Mouse (Mus musculus) hindbrain, embryonic 12.5 days (tissue): ENCODE measurements around the gene Aktip. TPM values are rescaled to one million over a fixed set of nuclear protein-coding genes. Genes with fewer than 3 reads are reported as not detected.

Source experiments
- ATAC-seq: fragments of 200-750 bp; cut with Nextera tagmentation; 2 replicates; pipeline ENCODE4 v1.8.0; 2017; ENCODE audit warnings: moderate TSS enrichment; ENCODE audit not compliant: low FRiP score
- H3K27ac ChIP-seq: fragments of 300-500 bp; sonication (generic); 2 replicates; pipeline ENCODE4 v1.5.1; 2016; ENCODE audit warnings: mild to moderate bottlenecking
- H3K27me3 ChIP-seq: fragments of 300-500 bp; sonication (generic); 2 replicates; pipeline ENCODE4 v1.6.1; 2016; ENCODE audit warnings: mild to moderate bottlenecking
- H3K36me3 ChIP-seq: fragments of 300-500 bp; sonication (generic); 2 replicates; pipeline ENCODE4 v1.6.1; 2016; ENCODE audit warnings: mild to moderate bottlenecking
- H3K4me1 ChIP-seq: fragments of 300-500 bp; sonication (generic); 2 replicates; pipeline ENCODE4 v1.6.1; 2016
- H3K4me2 ChIP-seq: fragments of 300-500 bp; sonication (generic); replicated peaks from 2 replicates; pipeline ENCODE4 v1.6.1; 2016; ENCODE audit warnings: mild to moderate bottlenecking
- H3K4me3 ChIP-seq: fragments of 300-500 bp; sonication (generic); 2 replicates; pipeline ENCODE4 v1.5.1; 2016; ENCODE audit warnings: mild to moderate bottlenecking
- H3K9ac ChIP-seq: fragments of 300-500 bp; sonication (generic); 2 replicates; pipeline ENCODE4 v1.6.1; 2016; ENCODE audit warnings: mild to moderate bottlenecking, moderate library complexity
- H3K9me3 ChIP-seq: fragments of 300-500 bp; sonication (generic); replicated peaks from 2 replicates; pipeline ENCODE4 v1.6.1; 2016; ENCODE audit warnings: mild to moderate bottlenecking
- WGBS: fragments of 180-500 bp; shearing (Covaris S2); methylation state at CpG from one replicate; pipeline ENCODE4 v1.1.7; 2016; 5-methylcytosine and 5-hydroxymethylcytosine counted together
- polyA plus RNA-seq: library from polyadenylated mRNA; unstranded; fragments of >200 nt; fragmentation: Nextera tagmentation; extraction: Ambion mirVana; gene quantifications from 2 replicates; pipeline ENCODE4 v1.2.1, GENCODE M21; 2016

Aktip gene
- polyA plus RNA-seq, 1 experiment from 2014 or later: 88.9 TPM

DNA sequence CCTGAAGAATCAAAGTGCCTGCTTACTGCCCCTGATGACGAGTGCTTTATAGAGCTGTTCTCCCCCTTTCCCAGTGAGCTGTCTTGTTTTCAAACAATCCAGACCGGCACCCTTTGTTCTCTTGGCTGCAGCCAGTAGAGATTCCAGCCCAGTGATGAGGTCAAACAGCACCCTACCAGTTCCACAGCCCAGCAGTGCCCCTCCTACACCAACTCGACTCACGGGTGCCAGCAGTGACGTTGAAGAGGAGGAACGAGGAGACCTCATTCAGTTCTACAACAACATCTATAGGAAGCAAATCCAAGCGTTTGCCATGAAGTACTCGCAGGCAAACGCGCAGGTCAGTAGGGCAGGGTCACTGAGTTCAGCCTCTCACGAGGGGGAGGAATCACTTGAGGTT lies 84.9 kb downstream of the Aktip start:
- Histone ChIP-seq H3K36me3 (peaks cover 58% of the 10 kb centered on the region), H3K9me3 (no peaks in the 10 kb centered on the region; the same call in 1 of the 2 replicates), H3K9ac (no peak overlapping the region), H3K4me3 (no peak overlapping the region), H3K4me1 (no peaks in the 10 kb centered on the region), H3K27me3 (no peaks in the 10 kb centered on the region), H3K4me2 (no peak overlapping the region), H3K27ac (no peak overlapping the region)
- WGBS: 76% methylated on average over 11 of the region's 11 CpGs
- no peak for ATAC-seq

DNA sequence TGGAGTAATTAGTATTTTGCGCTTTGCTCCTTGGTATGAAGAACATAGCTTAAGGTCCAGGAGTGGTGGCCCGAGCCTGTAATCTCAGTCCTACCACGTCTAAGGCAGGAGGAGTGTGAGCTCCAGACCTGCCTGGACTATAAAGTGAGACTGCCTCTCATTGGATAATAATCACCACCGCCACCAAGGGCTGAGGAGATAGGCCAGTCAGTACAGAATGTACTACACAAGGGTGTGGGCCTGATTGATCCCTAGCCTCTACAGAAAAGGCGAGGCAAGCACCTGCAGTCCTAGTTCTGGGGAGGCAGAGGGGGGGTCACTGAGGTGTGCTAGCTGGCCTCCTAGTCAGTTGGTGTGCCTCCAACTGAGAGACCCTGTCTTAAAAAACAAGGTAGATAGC lies 85.3 kb downstream of the Aktip start:
- 94% methylated on average over 5 of the region's 5 CpGs for WGBS
- no peaks in the 10 kb centered on the region; the same call in 1 of the 2 replicates for H3K9me3 ChIP-seq
- no peak for ATAC-seq
- no peaks in the 10 kb centered on the region for H3K4me1 ChIP-seq
- H3K27me3 ChIP-seq: no peaks in the 10 kb centered on the region
- no peak overlapping the region for H3K27ac ChIP-seq
- H3K9ac ChIP-seq: no peak overlapping the region
- peaks cover 55% of the 10 kb centered on the region for H3K36me3 ChIP-seq
- no peak overlapping the region for H3K4me2 ChIP-seq
- no peak overlapping the region for H3K4me3 ChIP-seq

GRCm38 (mm10) chr8:91111868-91112477 lies 87.8 kb downstream of the Aktip start:
- Histone ChIP-seq H3K9me3 (no peaks in the 10 kb centered on the region; the same call in 1 of the 2 replicates), H3K27ac (no peak overlapping the region), H3K4me2 (no peak overlapping the region), H3K27me3 (no peaks in the 10 kb centered on the region), H3K4me3 (no peak overlapping the region), H3K36me3 (peaks cover 43% of the 10 kb centered on the region), H3K4me1 (no peaks in the 10 kb centered on the region), H3K9ac (no peak overlapping the region)
- WGBS: 88% methylated on average over 5 of the region's 5 CpGs
- no peak for ATAC-seq

DNA sequence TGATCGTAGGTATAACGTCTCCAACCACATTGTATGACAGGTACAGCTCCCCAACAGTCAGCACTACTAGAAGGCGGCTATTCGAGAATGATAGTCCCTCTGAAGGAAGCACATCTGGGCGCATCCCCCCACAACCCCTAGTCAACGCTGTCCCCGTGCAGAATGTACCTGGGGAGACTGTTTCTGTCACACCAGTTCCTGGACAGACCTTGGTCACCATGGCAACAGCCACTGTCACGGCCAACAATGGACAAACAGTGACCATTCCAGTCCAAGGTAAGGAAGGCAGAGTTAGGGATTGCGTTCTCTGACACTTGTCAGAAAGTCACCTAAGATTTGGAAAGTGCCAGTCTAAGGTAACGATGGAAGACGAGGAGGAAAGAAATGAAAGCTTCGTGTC lies 93.5 kb downstream of the Aktip start:
- 93% methylated on average over 12 of the region's 12 CpGs for WGBS
- H3K36me3 ChIP-seq: peaks cover 30% of the 10 kb centered on the region
- no peak overlapping the region for H3K9ac ChIP-seq
- no peak overlapping the region for H3K4me2 ChIP-seq
- no peaks in the 10 kb centered on the region for H3K27me3 ChIP-seq
- no peaks in the 10 kb centered on the region for H3K4me1 ChIP-seq
- no peak overlapping the region for H3K4me3 ChIP-seq
- no peak for ATAC-seq
- H3K9me3 ChIP-seq: no peaks in the 10 kb centered on the region
- no peak overlapping the region for H3K27ac ChIP-seq

DNA sequence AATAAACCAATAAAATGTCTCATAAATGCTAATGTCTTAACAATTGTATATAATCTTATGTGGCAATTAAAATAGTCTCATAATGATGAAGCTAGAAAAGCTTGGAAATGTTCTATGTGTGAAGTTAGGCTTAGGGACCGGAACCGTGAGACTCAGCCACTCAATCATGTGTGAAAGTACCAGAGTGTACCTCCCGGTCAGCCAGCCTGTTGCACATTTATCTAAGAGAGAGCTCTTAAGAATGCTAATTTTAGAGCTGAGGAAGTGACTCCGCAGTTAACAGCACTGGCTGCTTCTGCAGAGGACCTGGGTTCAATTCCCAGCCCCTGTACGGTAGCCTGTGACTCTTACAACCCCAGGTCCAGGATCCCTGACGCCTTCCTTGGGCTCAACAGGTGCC lies 101.7 kb downstream of the Aktip start:
- Histone ChIP-seq H3K27me3 (no peaks in the 10 kb centered on the region), H3K27ac (no peak overlapping the region), H3K4me3 (no peak overlapping the region), H3K36me3 (peaks cover 36% of the 10 kb centered on the region), H3K9ac (no peak overlapping the region), H3K4me1 (no peaks in the 10 kb centered on the region), H3K9me3 (no peaks in the 10 kb centered on the region), H3K4me2 (no peak overlapping the region)
- 88% methylated on average over 6 of the region's 6 CpGs for WGBS
- ATAC-seq: no peak

- no peaks in the 10 kb centered on the region for H3K9me3 ChIP-seq
- no peak overlapping the region for H3K9ac ChIP-seq
- no peak overlapping the region for H3K27ac ChIP-seq
- no peak overlapping the region for H3K4me2 ChIP-seq
- no peaks in the 10 kb centered on the region for H3K27me3 ChIP-seq
- no peak for ATAC-seq
- H3K36me3 ChIP-seq: peaks cover 30% of the 10 kb centered on the region
- 84% methylated on average over 5 of the region's 5 CpGs for WGBS
- no peaks in the 10 kb centered on the region for H3K4me1 ChIP-seq
- no peak overlapping the region for H3K4me3 ChIP-seq
These were observed 105.6 kb downstream of the Aktip start for GRCm38 (mm10) chr8:91094135-91094534.

DNA sequence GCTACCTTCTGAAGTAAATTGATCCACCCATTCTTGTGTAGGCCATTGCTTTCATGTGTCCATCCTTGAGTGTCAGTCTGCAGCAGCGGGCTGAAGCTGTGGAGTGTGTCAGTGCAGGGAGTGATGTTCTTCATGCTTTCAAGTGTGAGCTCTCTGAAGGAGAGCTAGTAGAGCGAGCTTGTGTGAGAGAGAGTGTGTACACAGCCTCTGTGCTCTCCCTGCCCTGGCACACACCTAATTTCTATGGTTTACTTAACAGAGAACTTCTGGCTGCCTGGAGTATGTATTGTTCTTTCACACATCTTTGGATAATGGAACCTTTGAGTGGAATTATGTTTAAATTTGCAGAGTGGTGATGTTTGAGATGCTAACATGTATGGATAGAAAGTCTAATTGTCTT lies 110.2 kb downstream of the Aktip start:
- H3K4me2 ChIP-seq: no peak overlapping the region
- H3K9ac ChIP-seq: no peak overlapping the region
- H3K36me3 ChIP-seq: peaks cover 33% of the 10 kb centered on the region
- H3K9me3 ChIP-seq: no peaks in the 10 kb centered on the region
- no peaks in the 10 kb centered on the region for H3K27me3 ChIP-seq
- no peaks in the 10 kb centered on the region for H3K4me1 ChIP-seq
- ATAC-seq: no peak
- no peak overlapping the region for H3K4me3 ChIP-seq
- H3K27ac ChIP-seq: no peak overlapping the region
- 85% methylated on average over 2 of the region's 2 CpGs for WGBS

DNA sequence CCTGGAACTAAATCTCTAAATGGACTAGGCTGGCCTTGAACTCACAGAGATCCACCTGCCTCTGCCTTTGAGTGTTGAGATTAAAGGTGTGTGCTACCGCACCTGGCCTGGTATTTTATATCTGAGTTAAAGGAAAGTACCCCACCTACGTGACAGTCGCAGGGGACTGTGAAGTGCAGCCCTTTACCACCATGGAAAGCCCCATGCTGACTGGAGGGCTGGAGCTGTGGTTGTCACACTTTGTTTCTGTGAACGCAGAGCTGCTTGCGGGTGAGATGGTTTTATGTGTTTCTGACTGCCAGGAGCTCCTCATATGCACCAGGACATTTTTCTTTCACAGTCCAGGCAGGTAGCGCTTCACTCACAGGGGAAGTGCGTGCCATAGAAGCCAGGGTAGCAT lies 111.3 kb downstream of the Aktip start:
- no peak overlapping the region for H3K4me2 ChIP-seq
- no peak overlapping the region for H3K27ac ChIP-seq
- no peak for ATAC-seq
- no peaks in the 10 kb centered on the region for H3K27me3 ChIP-seq
- peaks cover 35% of the 10 kb centered on the region for H3K36me3 ChIP-seq
- H3K4me3 ChIP-seq: no peak overlapping the region
- no peaks in the 10 kb centered on the region for H3K4me1 ChIP-seq
- no peaks in the 10 kb centered on the region for H3K9me3 ChIP-seq
- H3K9ac ChIP-seq: no peak overlapping the region
- 95% methylated on average over 7 of the region's 7 CpGs for WGBS

DNA sequence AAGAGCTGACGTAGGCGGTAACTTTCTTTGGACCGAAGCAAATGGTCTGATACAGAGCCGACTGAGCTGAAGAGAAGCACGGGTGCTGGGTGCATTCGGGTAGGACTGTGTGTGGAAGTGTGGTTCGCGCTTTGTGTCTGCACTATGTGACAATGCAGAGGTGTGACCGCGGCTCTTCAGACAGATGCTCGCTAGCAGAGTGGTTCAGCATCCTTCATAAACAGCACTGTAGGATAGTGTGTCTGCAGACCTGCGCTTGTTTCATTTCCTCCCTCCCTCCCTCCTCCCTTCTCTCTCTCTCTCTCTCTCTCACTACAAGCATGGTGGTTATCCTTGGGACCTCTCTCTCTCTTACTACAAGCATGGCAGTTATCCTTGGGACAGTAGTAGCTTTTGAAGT lies 117.3 kb downstream of the Aktip start:
- no peaks in the 10 kb centered on the region for H3K27me3 ChIP-seq
- H3K36me3 ChIP-seq: peaks cover 32% of the 10 kb centered on the region
- H3K9ac ChIP-seq: no peak overlapping the region
- WGBS: 94% methylated on average over 12 of the region's 12 CpGs
- H3K9me3 ChIP-seq: no peaks in the 10 kb centered on the region
- no peak overlapping the region for H3K4me2 ChIP-seq
- no peak for ATAC-seq
- H3K27ac ChIP-seq: no peak overlapping the region
- no peaks in the 10 kb centered on the region for H3K4me1 ChIP-seq
- H3K4me3 ChIP-seq: no peak overlapping the region

- Histone ChIP-seq H3K4me3 (no peak overlapping the region), H3K36me3 (peaks cover 32% of the 10 kb centered on the region), H3K9me3 (no peaks in the 10 kb centered on the region), H3K4me2 (no peak overlapping the region), H3K9ac (no peak overlapping the region), H3K27me3 (no peaks in the 10 kb centered on the region), H3K27ac (no peak overlapping the region), H3K4me1 (no peaks in the 10 kb centered on the region)
- ATAC-seq: no peak
- WGBS: 82% methylated on average over 7 of the region's 7 CpGs
These were observed 117.9 kb downstream of the Aktip start for GRCm38 (mm10) chr8:91081911-91082310.

GRCm38 (mm10) chr8:91079678-91080077 lies 120.1 kb downstream of the Aktip start:
- H3K4me2 ChIP-seq: no peak overlapping the region
- no peaks in the 10 kb centered on the region for H3K27me3 ChIP-seq
- H3K9me3 ChIP-seq: no peaks in the 10 kb centered on the region
- ATAC-seq: no peak
- H3K27ac ChIP-seq: no peak overlapping the region
- WGBS: 100% methylated on average over 2 of the region's 2 CpGs
- no peak overlapping the region for H3K4me3 ChIP-seq
- H3K9ac ChIP-seq: no peak overlapping the region
- H3K4me1 ChIP-seq: no peaks in the 10 kb centered on the region
- H3K36me3 ChIP-seq: peaks cover 20% of the 10 kb centered on the region

DNA sequence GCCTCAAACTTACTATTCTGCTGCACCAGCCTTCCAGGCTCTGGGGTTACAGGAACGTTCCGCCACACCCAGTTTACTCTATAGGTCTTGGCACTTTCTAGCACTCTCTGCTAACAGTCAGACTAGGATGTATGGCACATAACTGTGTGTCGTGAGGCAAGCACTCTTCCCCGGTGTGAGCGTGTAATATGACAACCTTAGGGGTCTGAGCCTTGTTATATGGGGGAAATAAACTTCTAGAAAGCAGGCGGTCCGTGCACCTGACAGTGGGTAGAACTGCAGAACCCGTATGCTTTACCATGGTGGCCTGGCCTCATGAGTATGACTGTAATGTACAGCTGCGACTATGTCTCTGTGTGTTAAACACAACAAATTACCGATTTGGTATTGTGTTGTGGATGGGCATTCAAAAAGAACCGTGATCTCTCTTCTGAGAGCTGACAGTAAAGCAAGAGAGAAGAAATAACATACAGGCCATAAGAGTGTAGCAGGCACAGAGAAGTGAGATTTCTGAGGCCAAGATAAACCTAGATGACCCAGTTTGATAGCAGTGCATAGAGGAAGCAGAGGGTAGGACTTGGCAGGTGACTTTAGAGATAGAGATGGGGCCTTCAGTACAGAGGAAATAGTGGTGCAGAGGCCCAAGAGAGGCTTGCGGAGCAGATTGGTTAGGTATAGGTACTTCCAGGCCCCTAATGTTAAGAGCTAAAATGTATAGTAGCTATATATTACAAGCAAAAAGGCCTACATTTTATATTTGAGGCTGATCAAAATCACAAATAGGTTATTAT lies 122.5 kb downstream of the Aktip start:
- no peaks in the 10 kb centered on the region for H3K27me3 ChIP-seq
- no peak overlapping the region for H3K27ac ChIP-seq
- H3K4me3 ChIP-seq: no peak overlapping the region
- H3K9me3 ChIP-seq: no peaks in the 10 kb centered on the region
- no peak overlapping the region for H3K9ac ChIP-seq
- 93% methylated on average over 12 of the region's 12 CpGs for WGBS
- ATAC-seq: no peak
- H3K4me2 ChIP-seq: no peak overlapping the region
- no peaks in the 10 kb centered on the region for H3K4me1 ChIP-seq
- H3K36me3 ChIP-seq: peaks cover 17% of the 10 kb centered on the region
